Mouse (Mus musculus) spleen, adult 2 months (tissue): ENCODE data around the gene Rcan2.

Experiments
- CTCF ChIP-seq: fragments of 200-500 bp; IDR thresholded peaks from 2 replicates; pipeline ENCODE4 v1.5.1; 2011; ENCODE audit warnings: mild to moderate bottlenecking, inconsistent platforms; ENCODE audit not compliant: insufficient read depth, insufficient read length, insufficient replicate concordance; ENCODE audit errors: extremely low read depth
- POLR2A ChIP-seq: fragments of 200-500 bp; IDR thresholded peaks from 2 replicates; pipeline ENCODE4 v1.6.1; 2011; ENCODE audit warnings: low read depth, low read length, inconsistent platforms

GRCm38 (mm10) chr17:44071680-44072079 lies 270.5 kb downstream of the Rcan2 start:
- TF ChIP-seq CTCF (no peak), POLR2A (no peak)
